Mouse (Mus musculus): ENCODE data around the gene Dmbx1. TPM values are rescaled to one million over a fixed set of nuclear protein-coding genes. Genes with fewer than 3 reads are reported as not detected.
A peak's percentile ranks its signal among the peaks of the same experiment; 100 is the strongest.

Gene Dmbx1
- total RNA-seq, 2 experiments from 2014 or later: not detected

- DNase-seq: no peak
- intact Hi-C loops (cut with DNase I): no loop called here
These were observed 45.4 kb downstream of the Dmbx1 start for GRCm38 (mm10) chr4:115894281-115894680.

GRCm38 (mm10) chr4:115890553-115890952, 49.2 kb downstream of the Dmbx1 start, which contains the start of gene 6430628N08Rik:
6430628N08Rik (plus strand) TSS chr4:115890665.
- no peak for DNase-seq
- intact Hi-C loops (cut with DNase I): no loop called here

- DNase-seq: no peak
- intact Hi-C loops (cut with DNase I): no loop called here
These were observed 49.7 kb downstream of the Dmbx1 start for GRCm38 (mm10) chr4:115890066-115890465.

GRCm38 (mm10) chr4:115886875-115887274, 52.9 kb downstream of the Dmbx1 start:
- intact Hi-C loops (cut with DNase I): no loop called here
- peak; percentile 8 to 38 for DNase-seq

GRCm38 (mm10) chr4:115885846-115886245, 53.9 kb downstream of the Dmbx1 start:
- DNase-seq: no peak
- intact Hi-C loops (cut with DNase I): no loop called here

GRCm38 (mm10) chr4:115884022-115884421, 55.7 kb downstream of the Dmbx1 start, which contains the start of gene Kncn:
Kncn (plus strand) TSS chr4:115884400.
- DNase-seq: no peak
- intact Hi-C loops (cut with DNase I): no loop called here

GRCm38 (mm10) chr4:115882195-115882594, 57.5 kb downstream of the Dmbx1 start:
- intact Hi-C loops (cut with DNase I): no loop called here
- DNase-seq: no peak

GRCm38 (mm10) chr4:115881183-115881582, 58.5 kb downstream of the Dmbx1 start:
- no peak for DNase-seq
- intact Hi-C loops (cut with DNase I): no loop called here

- intact Hi-C loops (cut with DNase I): no loop called here
- DNase-seq: no peak
These were observed 60.9 kb downstream of the Dmbx1 start for GRCm38 (mm10) chr4:115878828-115879227.

GRCm38 (mm10) chr4:115878216-115878678, 61.5 kb downstream of the Dmbx1 start:
- DNase-seq: no peak

GRCm38 (mm10) chr4:115873231-115873630, 66.5 kb downstream of the Dmbx1 start:
- intact Hi-C loops (cut with DNase I): no loop called here

More at GRCm38 (mm10) chr4:115878216-115878678, 61.5 kb downstream of the Dmbx1 start:
- intact Hi-C loops (cut with DNase I): no loop called here

GRCm38 (mm10) chr4:115869512-115870210, 70.1 kb downstream of the Dmbx1 start:
- intact Hi-C loops (cut with DNase I): no loop called here
- no peak for DNase-seq

More at GRCm38 (mm10) chr4:115873231-115873630, 66.5 kb downstream of the Dmbx1 start:
- DNase-seq: no peak

Other genes with a start within 250 kb of the Dmbx1 start
- 10 to 100 TPM; 36.7 to 38.9 TPM for gene Efcab14, start 202.2 kb downstream of the Dmbx1 start, total RNA-seq (2021)
- gene Tex38, start 158.9 kb downstream of the Dmbx1 start, total RNA-seq (2021): under 1 TPM; 0.35 to 0.67 TPM
- gene Atpaf1, start 155.1 kb downstream of the Dmbx1 start, total RNA-seq (2021): 10 to 100 TPM; 53.1 to 54.6 TPM
- gene Mob3c, start 111.8 kb downstream of the Dmbx1 start, total RNA-seq (2021): 1 to 10 TPM; 6.1 to 7.0 TPM
- gene Mknk1, start 100.7 kb downstream of the Dmbx1 start, total RNA-seq (2021): 10 to 100 TPM; 26.2 to 30.2 TPM
- not detected for gene Kncn, start 55.5 kb downstream of the Dmbx1 start, total RNA-seq (2021)
- gene 6430628N08Rik, start 49.3 kb downstream of the Dmbx1 start, total RNA-seq (2021): not detected
- under 1 TPM; 0.60 to 0.94 TPM for gene Faah, start 78.0 kb upstream of the Dmbx1 start, total RNA-seq (2021)
- 10 to 100 TPM; 23.5 to 24.8 TPM for gene Nsun4, start 114.0 kb upstream of the Dmbx1 start, total RNA-seq (2021)
- gene Uqcrh, start 135.1 kb upstream of the Dmbx1 start, total RNA-seq (2021): 1,000 to 10,000 TPM; 1,784 to 1,838 TPM
- gene Lrrc41, start 135.3 kb upstream of the Dmbx1 start, total RNA-seq (2021): 10 to 100 TPM; 33.2 to 39.7 TPM
- gene Rad54l, start 183.8 kb upstream of the Dmbx1 start, total RNA-seq (2021): 1 to 10 TPM; 3.7 TPM
- 10 to 100 TPM; 78.4 to 81.9 TPM for gene Pomgnt1, start 183.9 kb upstream of the Dmbx1 start, total RNA-seq (2021)
- 1 to 10 TPM; 4.6 to 5.1 TPM for gene Lurap1, start 211.4 kb upstream of the Dmbx1 start, total RNA-seq (2021)
- under 1 TPM in 1 of 2 experiments, not detected in 1; 0.14 TPM for gene Tspan1, start 227.7 kb upstream of the Dmbx1 start, total RNA-seq (2021)
- not detected for gene 1700042G07Rik, start 233.4 kb upstream of the Dmbx1 start, total RNA-seq (2021)
- under 1 TPM in 1 of 2 experiments, not detected in 1; 0.96 TPM for gene Gm49337, start 233.5 kb upstream of the Dmbx1 start, total RNA-seq (2021)